Mouse (Mus musculus) spleen, adult 2 months (tissue): ENCODE measurements around the gene Rin2. TPM values are rescaled to one million over a fixed set of nuclear protein-coding genes. Genes with fewer than 3 reads are reported as not detected.

Source experiments
- DNase-seq, 2 experiments: peaks; one replicate each; pipeline versions ENCODE4 v3.0.0 to v3.0.0-alpha.2; 2012 to 2021; ENCODE audit warnings: low spot score in 2 of 2, low read depth in 1 of 2
- H3K27ac ChIP-seq: fragments of 200-500 bp; 2 replicates; pipeline ENCODE4 v1.5.1; 2012; ENCODE audit warnings: low read length, inconsistent platforms; ENCODE audit not compliant: insufficient read depth
- H3K27me3 ChIP-seq: fragments of 200-500 bp; 2 replicates; pipeline ENCODE4 v1.6.1; 2012; ENCODE audit warnings: mild to moderate bottlenecking, moderate library complexity, low read length, inconsistent platforms; ENCODE audit not compliant: control insufficient read depth, insufficient read depth
- H3K36me3 ChIP-seq: fragments of 200-500 bp; 2 replicates; pipeline ENCODE4 v1.6.1; 2012; ENCODE audit warnings: mild to moderate bottlenecking, low read length, inconsistent platforms; ENCODE audit not compliant: control insufficient read depth, insufficient read depth
- H3K4me1 ChIP-seq: fragments of 200-500 bp; 2 replicates; pipeline ENCODE4 v1.6.1; 2011; ENCODE audit warnings: inconsistent platforms; ENCODE audit not compliant: control insufficient read depth, insufficient read depth, insufficient read length
- H3K4me3 ChIP-seq: fragments of 200-500 bp; 2 replicates; pipeline ENCODE4 v1.5.1; 2011; ENCODE audit warnings: mild to moderate bottlenecking, inconsistent platforms; ENCODE audit not compliant: insufficient read depth, insufficient read length; ENCODE audit errors: extremely low read depth
- CTCF ChIP-seq: fragments of 200-500 bp; IDR thresholded peaks from 2 replicates; pipeline ENCODE4 v1.5.1; 2011; ENCODE audit warnings: mild to moderate bottlenecking, inconsistent platforms; ENCODE audit not compliant: insufficient read depth, insufficient read length, insufficient replicate concordance; ENCODE audit errors: extremely low read depth
- POLR2A ChIP-seq: fragments of 200-500 bp; IDR thresholded peaks from 2 replicates; pipeline ENCODE4 v1.6.1; 2011; ENCODE audit warnings: low read depth, low read length, inconsistent platforms
- WGBS: fragments of 180-500 bp; shearing (Covaris S2); methylation state at CpG from one replicate; pipeline ENCODE4 v1.1.7; 2018; 5-methylcytosine and 5-hydroxymethylcytosine counted together
- polyA plus RNA-seq: library from polyadenylated mRNA; depleted of rRNA; stranded (reverse); fragments of >200 nt; gene quantifications from 2 replicates; pipeline ENCODE4 v1.2.3, GENCODE M21; 2012

Gene Rin2
- polyA plus RNA-seq, 1 experiment = 2.2 TPM

DNA sequence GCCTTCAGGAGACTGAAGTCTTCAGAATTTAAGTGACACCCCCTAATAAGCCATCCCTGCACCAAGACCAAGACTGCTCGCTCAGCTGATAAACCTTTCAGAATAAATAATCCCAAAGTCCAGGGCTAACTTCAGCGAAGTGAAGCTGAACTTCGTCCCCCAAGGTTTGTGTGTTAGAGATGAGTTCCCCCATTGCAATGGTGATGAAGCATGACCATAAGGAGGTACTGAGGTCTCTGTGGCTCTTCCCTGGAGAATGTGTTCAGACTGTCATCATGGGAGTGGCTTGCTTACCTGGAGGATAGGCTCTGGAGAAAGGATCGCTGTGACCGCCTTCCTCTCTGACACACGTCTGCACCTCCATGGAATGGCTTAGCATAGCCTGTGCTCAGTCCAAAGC, 133.7 kb downstream of the Rin2 start:
- DNase-seq = no peak
- H3K4me3 ChIP-seq = no peak overlapping the region
- no peaks in the 10 kb centered on the region for H3K36me3 ChIP-seq
- 93% methylated on average over 6 of the region's 6 CpGs for WGBS
- H3K4me1 ChIP-seq = no peaks in the 10 kb centered on the region
- no peaks in the 10 kb centered on the region for H3K27me3 ChIP-seq
- H3K27ac ChIP-seq = no peak overlapping the region
- TF ChIP-seq POLR2A (no peak), CTCF (no peak)

DNA sequence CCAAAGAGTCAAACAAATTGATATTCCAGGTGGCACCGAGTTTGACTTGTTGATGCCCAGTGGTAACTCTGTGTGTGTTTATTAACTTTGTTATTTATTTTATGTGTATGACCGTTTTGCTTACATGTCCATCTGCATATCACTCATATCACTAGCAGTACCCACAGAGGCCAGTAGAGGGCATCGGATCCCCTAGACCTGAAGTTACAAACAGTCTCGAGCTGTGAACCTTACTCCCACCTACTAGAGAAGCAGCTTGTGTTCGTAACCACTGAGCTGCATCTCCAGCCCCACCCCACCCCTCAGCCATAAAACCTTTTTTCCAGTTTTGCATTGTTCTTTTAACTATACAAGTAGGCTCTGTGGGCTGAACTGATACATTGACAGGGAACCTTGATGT, 135.7 kb downstream of the Rin2 start:
- Histone ChIP-seq H3K36me3 (no peaks in the 10 kb centered on the region), H3K27ac (no peak overlapping the region), H3K4me1 (no peaks in the 10 kb centered on the region), H3K27me3 (no peaks in the 10 kb centered on the region), H3K4me3 (no peak overlapping the region)
- no peak for TF ChIP-seq POLR2A
- no peak for TF ChIP-seq CTCF
- DNase-seq = no peak
- WGBS = 58% methylated on average over 5 of the region's 5 CpGs

DNA sequence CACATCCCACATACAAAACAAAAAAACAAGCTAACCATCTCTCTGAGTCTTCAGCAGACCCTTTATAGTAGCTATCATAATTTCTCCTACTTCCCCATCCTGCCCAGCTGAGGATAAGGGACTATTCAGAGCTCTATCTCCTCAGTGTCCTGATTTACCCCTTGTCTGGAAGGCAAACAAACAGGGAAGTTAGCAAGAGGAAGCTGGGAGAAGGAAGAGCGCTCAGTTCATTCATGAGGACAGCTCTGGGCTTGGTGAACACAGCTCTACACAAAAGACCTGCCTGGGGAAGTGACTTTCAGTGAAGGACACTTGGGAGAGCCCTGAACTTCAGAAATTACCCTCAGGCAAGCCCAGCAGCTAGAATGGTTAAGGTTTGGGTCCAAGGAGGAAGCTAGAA, 137.8 kb downstream of the Rin2 start:
- H3K27ac ChIP-seq = no peak overlapping the region
- WGBS = 62% methylated on average over 1 of the region's 1 CpGs

DNA sequence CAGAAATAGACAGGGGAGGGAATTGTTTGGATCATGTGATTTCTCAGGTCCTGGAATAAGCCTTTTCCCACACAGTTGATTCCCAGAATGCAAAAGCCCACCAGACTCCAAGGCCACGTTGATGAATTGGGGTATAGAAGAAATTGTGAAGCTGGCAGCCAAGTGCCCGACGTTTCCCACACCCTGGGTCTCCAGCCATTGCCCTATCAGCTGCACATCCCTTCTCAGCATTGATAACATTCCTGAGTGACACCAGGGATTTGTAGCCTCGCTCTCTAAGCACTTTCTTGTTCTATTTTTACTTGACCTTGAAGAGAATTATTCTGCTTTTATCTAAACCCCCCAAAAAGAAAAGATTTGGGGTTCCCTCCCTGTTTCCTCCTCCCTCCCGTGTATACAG, 142.2 kb downstream of the Rin2 start:
- Histone ChIP-seq H3K27ac (no peak overlapping the region), H3K27me3 (no peaks in the 10 kb centered on the region), H3K4me3 (no peak overlapping the region), H3K4me1 (no peaks in the 10 kb centered on the region), H3K36me3 (no peaks in the 10 kb centered on the region)
- TF ChIP-seq CTCF (no peak), POLR2A (no peak)
- DNase-seq = no peak
- 74% methylated on average over 5 of the region's 5 CpGs for WGBS

More for the DNA sequence above, 137.8 kb downstream of the Rin2 start:
- no peak overlapping the region for H3K4me3 ChIP-seq
- DNase-seq = no peak
- H3K27me3 ChIP-seq = no peaks in the 10 kb centered on the region
- no peaks in the 10 kb centered on the region for H3K4me1 ChIP-seq
- TF ChIP-seq POLR2A (no peak), CTCF (no peak)
- H3K36me3 ChIP-seq = no peaks in the 10 kb centered on the region

DNA sequence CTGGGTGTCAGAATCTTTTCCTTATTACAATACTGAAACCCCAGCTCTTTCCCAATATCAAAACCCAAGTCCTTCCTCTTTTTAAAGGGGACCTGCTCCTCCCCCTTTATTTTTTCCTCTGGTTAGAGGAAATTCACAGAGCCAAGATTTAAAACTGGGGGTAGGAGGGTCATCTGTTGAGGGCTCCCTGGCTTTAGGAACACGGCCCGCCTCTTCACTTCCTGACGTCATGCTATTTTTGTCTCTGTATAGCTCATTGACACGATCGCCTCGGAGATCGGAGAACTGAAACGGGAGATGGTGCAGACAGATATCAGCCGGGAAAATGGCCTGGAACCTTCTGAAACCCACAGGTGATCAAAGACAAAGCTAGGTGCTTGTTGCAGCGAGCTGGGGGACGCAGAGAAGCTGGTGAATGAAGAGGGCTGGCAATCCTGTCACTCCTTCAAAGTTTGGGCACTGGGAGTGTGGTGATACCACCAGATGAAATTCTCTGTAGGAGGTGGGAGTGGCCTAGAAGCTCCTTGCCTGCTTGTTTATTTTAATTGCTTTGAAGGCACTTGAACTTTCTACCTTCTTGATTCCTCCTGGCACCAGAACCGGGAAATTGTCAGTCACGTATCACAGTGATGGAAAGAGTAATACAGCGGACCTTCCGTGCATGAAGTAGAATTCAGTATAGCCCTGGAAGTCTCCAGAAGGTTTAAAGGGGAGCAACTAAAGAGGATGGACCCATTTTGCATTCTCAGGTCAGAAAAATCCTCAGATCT, 147.2 kb downstream of the Rin2 start:
- TF ChIP-seq CTCF = no peak
- no peak for TF ChIP-seq POLR2A
- Histone ChIP-seq H3K4me3 (no peak overlapping the region; the same call in 1 of the 2 replicates), H3K27me3 (no peaks in the 10 kb centered on the region), H3K27ac (no peak overlapping the region), H3K36me3 (no peaks in the 10 kb centered on the region), H3K4me1 (no peaks in the 10 kb centered on the region)
- no peak for DNase-seq
- 26% methylated on average over 15 of the region's 15 CpGs for WGBS

DNA sequence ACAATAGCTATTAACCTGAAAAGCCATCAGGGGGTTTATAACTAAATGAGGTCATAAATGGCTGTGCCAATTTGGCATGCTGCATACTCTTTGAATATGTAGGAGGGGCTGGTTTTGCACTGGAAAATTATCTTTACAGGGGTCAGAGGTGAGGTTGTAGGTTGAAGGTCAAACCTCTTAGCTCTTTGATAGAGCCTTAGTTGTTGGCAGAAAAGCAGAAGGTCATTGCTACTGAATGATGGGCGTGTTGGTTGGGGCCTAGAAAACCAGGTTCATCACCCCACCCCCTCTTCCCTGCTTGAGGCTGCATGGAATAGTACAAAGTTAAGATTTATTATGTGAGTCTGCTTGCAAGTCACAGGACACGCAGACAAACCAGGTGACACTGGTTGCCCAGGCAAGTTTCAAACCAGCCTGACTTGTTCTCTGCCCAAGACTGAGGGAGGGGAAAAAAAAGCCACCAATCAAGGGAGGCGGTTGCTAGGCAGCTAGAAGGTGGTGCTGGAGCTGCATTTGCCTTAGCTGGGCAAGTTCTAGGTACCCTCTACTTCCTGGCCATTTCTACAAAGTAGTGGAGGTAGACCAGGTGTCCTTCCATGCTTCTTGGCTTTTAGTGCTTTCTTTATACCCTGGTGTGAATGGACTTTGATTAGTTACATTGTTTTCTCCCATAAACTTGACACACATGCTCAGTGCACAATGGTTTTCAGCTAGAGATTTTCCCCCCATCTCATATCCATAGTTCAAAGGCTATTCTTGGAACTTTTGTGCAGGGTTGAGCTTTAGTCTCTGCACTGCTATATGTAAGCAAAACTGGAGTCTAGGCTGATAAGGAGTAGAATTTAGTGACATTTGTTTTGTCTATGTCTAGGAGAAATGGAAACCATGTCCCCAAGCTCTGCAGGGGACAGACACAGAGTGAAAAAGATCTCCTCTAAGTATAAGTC, 148.0 kb downstream of the Rin2 start:
- no peak for TF ChIP-seq POLR2A
- no peak for TF ChIP-seq CTCF
- H3K36me3 ChIP-seq = no peaks in the 10 kb centered on the region
- 83% methylated on average over 3 of the region's 3 CpGs for WGBS
- no peak overlapping the region for H3K27ac ChIP-seq
- no peaks in the 10 kb centered on the region for H3K4me1 ChIP-seq
- H3K27me3 ChIP-seq = no peaks in the 10 kb centered on the region
- DNase-seq = no peak
- H3K4me3 ChIP-seq = no peak overlapping the region

DNA sequence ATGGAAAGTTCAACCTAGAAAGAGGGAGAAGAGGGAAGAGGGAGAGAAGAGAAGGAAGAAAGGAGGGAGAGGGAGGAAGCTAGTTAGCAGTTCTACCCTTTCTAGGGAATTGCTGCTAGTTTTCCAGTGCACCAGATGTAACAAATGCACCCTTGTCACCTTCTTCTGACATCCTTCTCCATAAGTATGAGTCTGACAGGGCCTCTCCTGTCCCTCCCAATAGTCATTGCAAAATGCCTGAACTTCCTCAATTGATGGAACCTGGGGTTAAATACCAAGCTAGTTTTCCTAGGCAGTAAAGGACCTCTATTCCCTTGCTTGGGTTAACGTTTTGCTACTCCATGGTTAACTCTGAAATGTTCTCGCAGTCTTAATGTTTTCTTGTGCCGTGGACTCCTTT, 149.7 kb downstream of the Rin2 start:
- TF ChIP-seq CTCF = no peak
- TF ChIP-seq POLR2A = no peak
- Histone ChIP-seq H3K27me3 (no peaks in the 10 kb centered on the region), H3K27ac (no peak overlapping the region), H3K4me3 (no peak overlapping the region), H3K4me1 (no peaks in the 10 kb centered on the region), H3K36me3 (no peaks in the 10 kb centered on the region)
- 83% methylated on average over 3 of the region's 3 CpGs for WGBS
- no peak for DNase-seq
